Mouse (Mus musculus) kidney, adult 2 months (tissue): ENCODE data around the gene Macrod2. TPM values are rescaled to one million over a fixed set of nuclear protein-coding genes. Genes with fewer than 3 reads are reported as not detected.

Experiments used
- DNase-seq: peaks from one replicate; pipeline ENCODE4 v3.0.0; 2021
- H3K27ac ChIP-seq: fragments of 200-500 bp; 2 replicates; pipeline ENCODE4 v1.5.1; 2012; ENCODE audit warnings: low read depth, low read length, control low read depth, inconsistent platforms; ENCODE audit not compliant: insufficient read depth
- H3K27me3 ChIP-seq: fragments of 200-500 bp; replicated peaks from 2 replicates; pipeline ENCODE4 v1.6.1; 2012; ENCODE audit warnings: mild to moderate bottlenecking, moderate library complexity, low read length, inconsistent platforms; ENCODE audit not compliant: control insufficient read depth, insufficient read depth
- H3K36me3 ChIP-seq: fragments of 200-500 bp; 2 replicates; pipeline ENCODE4 v1.6.1; 2012; ENCODE audit warnings: mild to moderate bottlenecking, moderate library complexity, low read length, inconsistent platforms; ENCODE audit not compliant: control insufficient read depth, insufficient read depth
- H3K4me1 ChIP-seq: fragments of 200-500 bp; 2 replicates; pipeline ENCODE4 v1.6.1; 2011; ENCODE audit warnings: low read length; ENCODE audit not compliant: control insufficient read depth, insufficient read depth
- H3K4me3 ChIP-seq: fragments of 200-500 bp; 2 replicates; pipeline ENCODE4 v1.5.1; 2011; ENCODE audit warnings: mild to moderate bottlenecking, low read depth, low read length, control low read depth; ENCODE audit not compliant: insufficient read depth
- CTCF ChIP-seq: fragments of 200-500 bp; conservative IDR thresholded peaks from 2 replicates; pipeline ENCODE4 v1.5.1; 2011; ENCODE audit warnings: low read depth, mild to moderate bottlenecking, control low read depth, low read length, moderate library complexity, mixed read lengths; ENCODE audit not compliant: insufficient read depth, insufficient read length
- POLR2A ChIP-seq: fragments of 200-500 bp; IDR thresholded peaks from one replicate; pipeline ENCODE4 v1.6.1; 2011; ENCODE audit warnings: low read depth, low read length, control low read depth
- WGBS: fragments of 180-500 bp; shearing (Covaris S2); methylation state at CpG from one replicate; pipeline ENCODE4 v1.1.7; 2018; 5-methylcytosine and 5-hydroxymethylcytosine counted together
- polyA plus RNA-seq: library from polyadenylated mRNA; depleted of rRNA; stranded (reverse); fragments of >200 nt; gene quantifications from 2 replicates; pipeline ENCODE4 v1.2.3, GENCODE M21; 2012

Gene Macrod2
- polyA plus RNA-seq, 1 experiment: 9.8 TPM

- Histone ChIP-seq H3K4me3 (no peak overlapping the region), H3K27ac (no peak overlapping the region), H3K36me3 (no peaks in the 10 kb centered on the region), H3K4me1 (no peaks in the 10 kb centered on the region), H3K27me3 (no peaks in the 10 kb centered on the region)
- TF ChIP-seq POLR2A (no peak), CTCF (no peak)
- DNase-seq: no peak
- WGBS: 74% methylated on average over 4 of the region's 4 CpGs
These were observed 1196.2 kb downstream of the Macrod2 start for GRCm38 (mm10) chr2:141591326-141591725.

DNA sequence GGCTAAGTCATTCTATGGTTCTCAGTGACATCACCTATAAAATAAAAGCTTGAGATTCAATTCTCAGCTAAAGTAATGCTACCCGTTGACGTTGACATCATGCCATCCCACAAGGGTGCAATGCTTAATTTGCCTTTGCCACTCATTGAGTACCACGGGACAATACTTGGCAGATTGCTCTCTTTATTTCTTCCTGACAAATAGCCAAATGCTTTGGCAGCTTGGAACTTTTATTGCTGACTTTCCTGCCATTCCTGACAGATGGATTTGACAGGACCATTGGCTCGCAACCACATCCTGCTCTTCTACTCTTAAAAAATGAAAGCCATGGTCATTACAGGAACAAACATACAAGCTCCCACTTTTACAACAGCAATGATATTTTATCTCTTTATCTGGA is 1199.7 kb downstream of the Macrod2 start:
- H3K4me1 ChIP-seq: no peaks in the 10 kb centered on the region
- no peaks in the 10 kb centered on the region for H3K27me3 ChIP-seq
- H3K4me3 ChIP-seq: no peak overlapping the region
- TF ChIP-seq POLR2A (no peak), CTCF (no peak)
- H3K36me3 ChIP-seq: no peaks in the 10 kb centered on the region
- 65% methylated on average over 4 of the region's 4 CpGs for whole genome bisulfite sequencing
- DNase-seq: peak; percentile 3
- H3K27ac ChIP-seq: no peak overlapping the region

GRCm38 (mm10) chr2:141617721-141618120 is 1222.6 kb downstream of the Macrod2 start:
- DNase-seq: no peak
- TF ChIP-seq POLR2A (no peak), CTCF (no peak)
- 86% methylated on average over 2 of the region's 2 CpGs for WGBS
- no peaks in the 10 kb centered on the region for H3K27me3 ChIP-seq
- no peaks in the 10 kb centered on the region for H3K36me3 ChIP-seq
- H3K4me3 ChIP-seq: no peak overlapping the region
- no peak overlapping the region for H3K27ac ChIP-seq
- H3K4me1 ChIP-seq: no peaks in the 10 kb centered on the region

- whole genome bisulfite sequencing: 84% methylated on average over 5 of the region's 5 CpGs
- Histone ChIP-seq H3K4me1 (no peaks in the 10 kb centered on the region), H3K36me3 (no peaks in the 10 kb centered on the region), H3K27me3 (no peaks in the 10 kb centered on the region), H3K4me3 (no peak overlapping the region), H3K27ac (no peak overlapping the region)
- no peak for TF ChIP-seq POLR2A
- no peak for TF ChIP-seq CTCF
- DNase-seq: no peak
These were observed 1223.1 kb downstream of the Macrod2 start for GRCm38 (mm10) chr2:141618257-141618656.

- Histone ChIP-seq H3K4me3 (no peak overlapping the region), H3K27me3 (no peaks in the 10 kb centered on the region), H3K4me1 (no peaks in the 10 kb centered on the region), H3K27ac (no peak overlapping the region), H3K36me3 (no peaks in the 10 kb centered on the region)
- DNase-seq: no peak
- TF ChIP-seq CTCF (no peak), POLR2A (no peak)
These were observed 1268.9 kb downstream of the Macrod2 start for GRCm38 (mm10) chr2:141664051-141664450.

GRCm38 (mm10) chr2:141672814-141673213 is 1277.7 kb downstream of the Macrod2 start:
- Histone ChIP-seq H3K27me3 (no peaks in the 10 kb centered on the region), H3K27ac (no peak overlapping the region), H3K4me1 (no peaks in the 10 kb centered on the region), H3K36me3 (no peaks in the 10 kb centered on the region), H3K4me3 (no peak overlapping the region)
- 44% methylated on average over 3 of the region's 3 CpGs for WGBS
- no peak for TF ChIP-seq CTCF
- no peak for TF ChIP-seq POLR2A
- DNase-seq: no peak

DNA sequence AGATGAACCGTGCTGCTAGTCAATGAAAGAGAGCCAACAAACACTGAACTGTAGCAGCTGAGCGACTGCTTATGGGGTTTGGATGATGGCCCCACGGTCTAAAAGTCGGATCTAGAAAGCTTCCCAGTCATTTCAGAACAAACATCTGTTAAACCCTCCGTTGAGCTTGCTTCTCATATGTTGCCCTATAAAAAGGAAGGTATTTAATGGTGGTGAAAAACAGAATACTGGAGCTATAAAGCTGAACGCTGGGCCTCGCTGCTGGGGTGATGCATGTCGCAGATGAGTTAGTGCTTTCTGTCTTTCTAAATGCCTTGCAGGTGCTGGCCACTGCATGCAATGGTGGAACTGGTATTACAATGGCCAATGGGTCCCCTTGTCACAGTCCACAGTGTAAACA is 1278.3 kb downstream of the Macrod2 start:
- no peak overlapping the region for H3K4me3 ChIP-seq
- no peak for TF ChIP-seq POLR2A
- no peak for TF ChIP-seq CTCF
- WGBS: 34% methylated on average over 8 of the region's 8 CpGs
- no peak for DNase-seq
- H3K4me1 ChIP-seq: no peaks in the 10 kb centered on the region
- no peak overlapping the region for H3K27ac ChIP-seq
- H3K27me3 ChIP-seq: no peaks in the 10 kb centered on the region
- H3K36me3 ChIP-seq: no peaks in the 10 kb centered on the region

DNA sequence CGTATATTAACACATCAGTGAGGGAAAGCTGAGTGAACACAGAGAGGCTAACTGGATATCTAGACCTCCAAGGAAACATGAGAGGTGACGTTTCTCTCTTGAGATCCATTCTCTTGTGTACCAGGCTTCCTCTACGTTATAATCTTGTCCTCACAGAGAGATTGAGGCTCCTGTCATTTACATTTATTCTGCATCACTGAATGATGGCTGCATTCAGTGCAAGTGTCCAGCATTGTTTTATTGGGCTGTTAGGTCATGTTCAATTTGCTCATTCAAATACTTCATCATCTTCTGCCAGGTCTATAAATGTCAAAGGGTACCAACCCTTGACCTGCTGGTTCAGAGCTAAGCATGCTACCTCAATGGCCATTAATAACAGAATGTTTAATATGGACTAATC is 1302.4 kb downstream of the Macrod2 start:
- no peak overlapping the region for H3K27ac ChIP-seq
- TF ChIP-seq CTCF (no peak), POLR2A (no peak)
- 75% methylated on average over 3 of the region's 3 CpGs for WGBS

More for the DNA sequence above, 1302.4 kb downstream of the Macrod2 start:
- no peaks in the 10 kb centered on the region for H3K4me1 ChIP-seq
- H3K27me3 ChIP-seq: no peaks in the 10 kb centered on the region
- no peak overlapping the region for H3K4me3 ChIP-seq
- H3K36me3 ChIP-seq: no peaks in the 10 kb centered on the region
- no peak for DNase-seq
